Mouse (Mus musculus) brain, embryonic 14.5 days (tissue): ENCODE measurements around the gene Gm45711. TPM values are rescaled to one million over a fixed set of nuclear protein-coding genes. Genes with fewer than 3 reads are reported as not detected.
"Not testable (repeated sequence)": the region's sequence is repeated elsewhere in the genome, so short reads cannot be mapped to it uniquely, and the experiment has no call there.

Experiments
- DNase-seq: peaks from one replicate; pipeline ENCODE4 v3.0.0-alpha.2; 2011; ENCODE audit warnings: low read depth
- CTCF ChIP-seq: fragments of 200-500 bp; IDR thresholded peaks from 2 replicates; pipeline ENCODE4 v1.5.1; 2012; ENCODE audit warnings: inconsistent platforms, mild to moderate bottlenecking, moderate library complexity, borderline replicate concordance; ENCODE audit not compliant: insufficient read depth, insufficient read length; ENCODE audit errors: extremely low read depth
- POLR2A ChIP-seq: fragments of 200-500 bp; IDR thresholded peaks from 2 replicates; pipeline ENCODE4 v1.6.1; 2012; ENCODE audit warnings: mild to moderate bottlenecking, inconsistent platforms, borderline replicate concordance; ENCODE audit not compliant: poor library complexity, insufficient read depth, insufficient read length, severe bottlenecking; ENCODE audit errors: extremely low read depth
- polyA plus RNA-seq: library from polyadenylated mRNA; depleted of rRNA; stranded (reverse); fragments of >200 nt; gene quantifications from 2 replicates; pipeline ENCODE4 v1.2.3, GENCODE M21; 2012; rRNA removed

Gene Gm45711
- polyA plus RNA-seq, result not detected in 2 replicates

GRCm38 (mm10) chr8:104309441-104310155 lies at the start of gene Gm45711, which contains the start of gene Cmtm1:
TSS of gene Gm45711 (minus strand) at chr8:104310081.
TSS of gene Cmtm1 (minus strand) at chr8:104310145.
- not testable (repeated sequence) for DNase-seq

GRCm38 (mm10) chr8:104358637-104359036 lies 48.8 kb upstream of the Gm45711 start:
- TF ChIP-seq CTCF (no peak), POLR2A (no peak)
- no peak for DNase-seq

- TF ChIP-seq POLR2A, result no peak
- no peak for TF ChIP-seq CTCF
- no peak for DNase-seq
Measured at GRCm38 (mm10) chr8:104354504-104354903, 44.6 kb upstream of the Gm45711 start.

GRCm38 (mm10) chr8:104353186-104353585 lies 43.3 kb upstream of the Gm45711 start:
- peak; percentile 28 for DNase-seq
- TF ChIP-seq CTCF, result peak; percentile 43; the same call in 1 of the 2 replicates
- TF ChIP-seq POLR2A, result no peak

GRCm38 (mm10) chr8:104350047-104350446 lies 40.2 kb upstream of the Gm45711 start:
- no peak for DNase-seq
- TF ChIP-seq CTCF (no peak), POLR2A (no peak)

GRCm38 (mm10) chr8:104348971-104349370 lies 39.1 kb upstream of the Gm45711 start:
- no peak for DNase-seq
- TF ChIP-seq CTCF (no peak), POLR2A (no peak)

- TF ChIP-seq CTCF (no peak), POLR2A (no peak)
- DNase-seq, result no peak
Measured at GRCm38 (mm10) chr8:104346706-104347105, 36.8 kb upstream of the Gm45711 start.

- TF ChIP-seq POLR2A, result no peak
- no peak for TF ChIP-seq CTCF
- DNase-seq, result no peak
Measured at GRCm38 (mm10) chr8:104344622-104345021, 34.7 kb upstream of the Gm45711 start.

- peak; percentile 91 for DNase-seq
- peak; percentile 95 for TF ChIP-seq CTCF
- no peak for TF ChIP-seq POLR2A
Measured at GRCm38 (mm10) chr8:104343957-104344356, 34.1 kb upstream of the Gm45711 start.

GRCm38 (mm10) chr8:104342426-104342825 lies 32.5 kb upstream of the Gm45711 start:
- no peak for DNase-seq
- TF ChIP-seq CTCF, result no peak
- no peak for TF ChIP-seq POLR2A

GRCm38 (mm10) chr8:104341678-104342077 lies 31.8 kb upstream of the Gm45711 start:
- TF ChIP-seq POLR2A (no peak), CTCF (no peak)
- DNase-seq, result no peak

GRCm38 (mm10) chr8:104341106-104341561 lies 31.3 kb upstream of the Gm45711 start:
- peak; percentile 87 for DNase-seq
- TF ChIP-seq CTCF (no peak), POLR2A (peak; percentile 23; the same call in 1 of the 2 replicates)
